ENCODE assay signal across 13 mouse cellular contexts in the genomic region with DNA sequence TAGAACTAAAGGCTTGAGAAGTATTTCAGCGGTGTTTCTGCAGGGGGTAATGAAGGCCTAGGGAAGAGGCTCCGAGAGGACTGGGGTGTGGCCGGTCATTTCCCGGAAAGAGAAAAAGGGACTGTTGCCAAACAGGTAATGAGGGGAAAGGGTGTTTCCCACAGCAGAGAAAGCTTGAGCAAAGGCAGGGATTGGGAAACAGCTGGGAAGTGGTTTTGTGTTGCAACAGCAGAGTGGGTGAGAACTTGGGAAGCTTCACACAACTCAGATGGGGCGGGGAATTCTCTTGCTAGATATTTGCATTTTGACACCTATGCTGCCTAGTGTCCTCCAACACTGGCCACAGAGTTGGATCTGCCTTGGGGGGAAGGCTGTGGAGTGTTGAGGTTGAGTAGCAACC. TPM values are rescaled to one million over a fixed set of nuclear protein-coding genes. Genes with fewer than 3 reads are reported as not detected.
DNase-seq lines count a peak whose midpoint lies in the region; ATAC-seq and TF ChIP-seq lines count a peak whose summit lies in the region.
"Had no signal": no experiment of that assay in that cellular context is flagged by ENCODE, and none has a peak within 500 bp of the region (broad histone marks: within the 10 kb centered on the region; RNA-seq: fewer than 3 reads in every experiment).

No protein-coding gene starts in this region.

- DNase-seq in heart, adult 9 months (ENCODE audit: low spot score in 2 of 2), result peak; percentile 44 to 75
- no peak for DNase-seq in heart, postnatal 25 days (ENCODE audit: low spot score)
- no peak for DNase-seq in liver, embryonic 13.5 days
- no peak for DNase-seq in neural tube, embryonic 10.5 days (ENCODE audit: extremely low spot score, low spot score)
- DNase-seq: cerebellum, postnatal 36 days; kidney, postnatal 4 days; right cerebral cortex, postnatal 25 days had no signal

- no peak overlapping the region for H3K9ac ChIP-seq in liver, embryonic 13.5 days
- H3K9ac ChIP-seq in neural tube, embryonic 15.5 days (replicated peaks), result no peak overlapping the region
- H3K9ac ChIP-seq: lung, embryonic 15.5 days had no signal

- intact Hi-C loops in heart, postnatal 25 days (cut with DNase I), result loop anchor here (2.0 kb wide), 1 partner anchor 14 kb away; no protein-coding TSS in a partner anchor

- TF ChIP-seq POLR2A in bone marrow, adult 2 months (IDR thresholded peaks at IDR 0.05; ENCODE audit: borderline replicate concordance, control insufficient read depth, low read depth, low read length), result no peak
- TF ChIP-seq POLR2A in small intestine, adult 2 months (IDR thresholded peaks at IDR 0.05; ENCODE audit: low read depth, low read length), result no peak

- no peak overlapping the region for H3K4me2 ChIP-seq in liver, embryonic 13.5 days
- no peak overlapping the region for H3K4me2 ChIP-seq in neural tube, embryonic 15.5 days
- H3K4me2 ChIP-seq: lung, embryonic 15.5 days had no signal

- WGBS in bone marrow, adult 2 months, result 48% methylated on average over 5 of the region's 5 CpGs
- WGBS in liver, embryonic 13.5 days (ENCODE audit: insufficient replicate concordance), result 64% methylated on average over 5 of the region's 5 CpGs
- 62% methylated on average over 5 of the region's 5 CpGs for WGBS in small intestine, adult 2 months
- WGBS in neural tube, embryonic 15.5 days, result 89% methylated on average over 5 of the region's 5 CpGs

- H3K4me3 ChIP-seq in bone marrow, adult 2 months (replicated peaks; ENCODE audit: control insufficient read depth, low read depth, low read length), result no peak overlapping the region
- no peak overlapping the region for H3K4me3 ChIP-seq in liver, embryonic 13.5 days (replicated peaks)
- H3K4me3 ChIP-seq in small intestine, adult 2 months (ENCODE audit: low read depth, low read length), result no peak overlapping the region
- H3K4me3 ChIP-seq in neural tube, embryonic 15.5 days (replicated peaks), result no peak overlapping the region
- H3K4me3 ChIP-seq: lung, embryonic 15.5 days had no signal

- no peaks in the 10 kb centered on the region for H3K27me3 ChIP-seq in liver, embryonic 13.5 days
- no peaks in the 10 kb centered on the region for H3K27me3 ChIP-seq in small intestine, adult 2 months (ENCODE audit: control insufficient read depth, insufficient read depth, low read length)
- no peaks in the 10 kb centered on the region for H3K27me3 ChIP-seq in neural tube, embryonic 15.5 days (replicated peaks)
- H3K27me3 ChIP-seq: CH12.LX; lung, embryonic 15.5 days had no signal

- no peaks in the 10 kb centered on the region for H3K36me3 ChIP-seq in liver, embryonic 13.5 days
- peaks cover 9% of the 10 kb centered on the region for H3K36me3 ChIP-seq in small intestine, adult 2 months (ENCODE audit: control insufficient read depth, insufficient read depth, low read length)
- H3K36me3 ChIP-seq in neural tube, embryonic 15.5 days, result no peaks in the 10 kb centered on the region
- H3K36me3 ChIP-seq: lung, embryonic 15.5 days had no signal

- peak; percentile 51 for ATAC-seq in liver, embryonic 13.5 days (ENCODE audit: low read depth)
- ATAC-seq in neural tube, embryonic 15.5 days (ENCODE audit: low FRiP score), result no peak
- ATAC-seq: midbrain, embryonic 16.5 days had no signal

- no peaks in the 10 kb centered on the region for H3K9me3 ChIP-seq in liver, embryonic 13.5 days (replicated peaks)
- H3K9me3 ChIP-seq in neural tube, embryonic 15.5 days (replicated peaks), result no peaks in the 10 kb centered on the region
- H3K9me3 ChIP-seq: lung, embryonic 15.5 days had no signal

- peak overlapping the region; percentile 11; the same call in 1 of the 2 replicates for H3K27ac ChIP-seq in bone marrow, adult 2 months (ENCODE audit: control insufficient read depth, insufficient read depth, low read depth, low read length, poor library complexity)
- H3K27ac ChIP-seq in liver, embryonic 13.5 days, result peak overlapping the region; percentile 62; the same call in 1 of the 2 replicates
- 0 out of 2 replicates have a peak overlapping the region, but pooled peaks have one; percentile 12 for H3K27ac ChIP-seq in small intestine, adult 2 months (ENCODE audit: insufficient read depth, low read depth, low read length)
- no peak overlapping the region for H3K27ac ChIP-seq in neural tube, embryonic 15.5 days (replicated peaks)
- H3K27ac ChIP-seq: lung, embryonic 15.5 days had no signal

- H3K4me1 ChIP-seq in bone marrow, adult 2 months (ENCODE audit: control insufficient read depth, insufficient read depth, low read length), result no peaks in the 10 kb centered on the region
- H3K4me1 ChIP-seq in liver, embryonic 13.5 days (replicated peaks), result peaks cover 8% of the 10 kb centered on the region
- H3K4me1 ChIP-seq in small intestine, adult 2 months (ENCODE audit: control insufficient read depth, insufficient read depth, insufficient read length, low read length), result peaks cover 6% of the 10 kb centered on the region; the same call in 1 of the 2 replicates
- H3K4me1 ChIP-seq in neural tube, embryonic 15.5 days, result no peaks in the 10 kb centered on the region

- TF ChIP-seq CTCF in bone marrow, adult 2 months (IDR thresholded peaks at IDR 0.05; ENCODE audit: control insufficient read depth, insufficient read depth, low read length), result no peak
- TF ChIP-seq CTCF in small intestine, adult 2 months (IDR thresholded peaks at IDR 0.05; ENCODE audit: extremely low read depth, insufficient read length, insufficient replicate concordance, low read depth, low read length), result no peak

RNA-seq across cellular contexts. Expression of gene F11r, which starts 15.6 kb away (rescaled TPM):
- total RNA-seq in heart, postnatal 25 days (2021), result 10 to 100 TPM; 37.1 to 38.9 TPM
- 13.2 and 21.5 TPM in 2 replicates for polyA plus RNA-seq in bone marrow, adult 2 months (2011; ENCODE audit: insufficient read depth, insufficient read length, low replicate concordance, missing spikeins)
- polyA plus RNA-seq in liver, embryonic 13.5 days (2015; fragmentation: Nextera tagmentation; extraction: Ambion mirVana), result 20.6 and 24.3 TPM in 2 replicates
- 49.7 and 142 TPM in 2 replicates for polyA plus RNA-seq in small intestine, adult 2 months (2012; rRNA removed)
- polyA plus RNA-seq in neural tube, embryonic 15.5 days (2015; fragmentation: Nextera tagmentation; extraction: Ambion mirVana), result 11.8 and 27.5 TPM in 2 replicates

RNA-seq across cellular contexts. Expression of gene Tstd1, which starts 34.3 kb away (rescaled TPM):
- total RNA-seq in heart, postnatal 25 days (2021), result 1 to 10 TPM; 1.2 to 1.6 TPM
- 8.7 and 19.3 TPM in 2 replicates for polyA plus RNA-seq in bone marrow, adult 2 months (2011; ENCODE audit: insufficient read depth, insufficient read length, low replicate concordance, missing spikeins)
- 1.3 and 1.6 TPM in 2 replicates for polyA plus RNA-seq in liver, embryonic 13.5 days (2015; fragmentation: Nextera tagmentation; extraction: Ambion mirVana)
- 52.0 and 53.7 TPM in 2 replicates for polyA plus RNA-seq in small intestine, adult 2 months (2012; rRNA removed)
- polyA plus RNA-seq in neural tube, embryonic 15.5 days (2015; fragmentation: Nextera tagmentation; extraction: Ambion mirVana), result 4.9 and 6.2 TPM in 2 replicates

RNA-seq across cellular contexts. Expression of gene Usf1, which starts 41.8 kb away (rescaled TPM):
- total RNA-seq in heart, postnatal 25 days (2021), result 10 to 100 TPM; 38.7 to 42.6 TPM
- polyA plus RNA-seq in bone marrow, adult 2 months (2011; ENCODE audit: insufficient read depth, insufficient read length, low replicate concordance, missing spikeins), result 48.6 and 92.2 TPM in 2 replicates
- polyA plus RNA-seq in liver, embryonic 13.5 days (2015; fragmentation: Nextera tagmentation; extraction: Ambion mirVana), result 20.9 and 25.3 TPM in 2 replicates
- polyA plus RNA-seq in small intestine, adult 2 months (2012; rRNA removed), result 55.0 and 87.8 TPM in 2 replicates
- polyA plus RNA-seq in neural tube, embryonic 15.5 days (2015; fragmentation: Nextera tagmentation; extraction: Ambion mirVana), result 131 and 149 TPM in 2 replicates

RNA-seq across cellular contexts. Expression of gene Alyref2, which starts 50.4 kb away (rescaled TPM):
- total RNA-seq in heart, postnatal 25 days (2021), result 1 to 10 TPM; 2.4 to 3.3 TPM
- 4.5 and 8.7 TPM in 2 replicates for polyA plus RNA-seq in bone marrow, adult 2 months (2011; ENCODE audit: insufficient read depth, insufficient read length, low replicate concordance, missing spikeins)
- 3.5 and 3.7 TPM in 2 replicates for polyA plus RNA-seq in liver, embryonic 13.5 days (2015; fragmentation: Nextera tagmentation; extraction: Ambion mirVana)
- 3.6 and 5.0 TPM in 2 replicates for polyA plus RNA-seq in small intestine, adult 2 months (2012; rRNA removed)
- 30.6 and 34.7 TPM in 2 replicates for polyA plus RNA-seq in neural tube, embryonic 15.5 days (2015; fragmentation: Nextera tagmentation; extraction: Ambion mirVana)

Comparison
In these comparisons a context has a peak if more than half of its experiments do, and no peak if none do; other contexts are left out.
1. DNase-seq: peak in heart, adult 9 months (2 of 2); none in heart, postnatal 25 days (single experiment), liver, embryonic 13.5 days (single experiment) and neural tube, embryonic 10.5 days (single experiment).